Mouse (Mus musculus) gastrocnemius, postnatal 4 days (tissue): Measurements from ENCODE around the gene Timp1. TPM values are rescaled to one million over a fixed set of nuclear protein-coding genes. Genes with fewer than 3 reads are reported as not detected.

ENCODE experiments used
- DNase-seq, 2 experiments: peaks; one replicate each; pipeline ENCODE4 v3.0.0; 2021 to 2022; ENCODE audit warnings: low spot score in 2 of 2, mixed read lengths in 2 of 2
- long read RNA-seq, 2 experiments: library from polyadenylated mRNA; stranded (forward); transcript quantifications; one replicate each; pipeline ENCODE4 v2.0.0; 2021
- total RNA-seq, 2 experiments: library from RNA; stranded (reverse); gene quantifications; 2 replicates each; pipeline ENCODE4 v1.2.3; 2021

Timp1 gene
- 10 to 100 TPM in 1 of 2 experiments, 1 to 10 TPM in 1; 8.4 to 13.7 TPM for total RNA-seq
- long read RNA-seq, experiment 1, partial matches to known transcripts, result 0 of 3 reads
- long read RNA-seq, experiment 1, other reads (novel, unspliced or antisense), result 0 of 3 reads
- long read RNA-seq, experiment 2, partial matches to known transcripts, result 0 of 5 reads
- long read RNA-seq, experiment 2, other reads (novel, unspliced or antisense), result 0 of 5 reads

GRCm38 (mm10) chrX:20869962-20870513, at the start of gene Timp1:
Gene Timp1, plus strand, starts transcription at chrX:20870166.
- peak in 1 of 2 experiments; percentile 53 for DNase-seq

GRCm38 (mm10) chrX:20828934-20829333, 41.0 kb upstream of the Timp1 start:
- DNase-seq, result peak; percentile 32 to 45

GRCm38 (mm10) chrX:20847232-20847631, 22.7 kb upstream of the Timp1 start:
- DNase-seq, result no peak

- no peak for DNase-seq
Measured at GRCm38 (mm10) chrX:20847816-20848215, 22.1 kb upstream of the Timp1 start.

GRCm38 (mm10) chrX:20848256-20848984, 21.5 kb upstream of the Timp1 start:
- peak; percentile 62 to 79 for DNase-seq

GRCm38 (mm10) chrX:20853794-20854193, 16.2 kb upstream of the Timp1 start:
- no peak for DNase-seq

- no peak for DNase-seq
Measured at GRCm38 (mm10) chrX:20861453-20862104, 8.4 kb upstream of the Timp1 start.

- peak in 1 of 2 experiments; percentile 13 for DNase-seq
Measured at GRCm38 (mm10) chrX:20862105-20863065, 7.6 kb upstream of the Timp1 start.

GRCm38 (mm10) chrX:20863161-20864101, 6.5 kb upstream of the Timp1 start:
- no peak for DNase-seq

- no peak for DNase-seq
Measured at GRCm38 (mm10) chrX:20868091-20868490, 1.9 kb upstream of the Timp1 start.

GRCm38 (mm10) chrX:20869203-20869602, 763 bp upstream of the Timp1 start:
- no peak for DNase-seq

GRCm38 (mm10) chrX:20872928-20873500, 3.0 kb downstream of the Timp1 start:
- no peak for DNase-seq

- no peak for DNase-seq
Measured at GRCm38 (mm10) chrX:20875241-20875640, 5.3 kb downstream of the Timp1 start.

GRCm38 (mm10) chrX:20910074-20910473, 40.1 kb downstream of the Timp1 start:
- no peak for DNase-seq

- DNase-seq, result no peak
Measured at GRCm38 (mm10) chrX:20913726-20914125, 43.8 kb downstream of the Timp1 start.

GRCm38 (mm10) chrX:20915075-20915474, 45.1 kb downstream of the Timp1 start:
- no peak for DNase-seq

GRCm38 (mm10) chrX:20920249-20920843, 50.4 kb downstream of the Timp1 start:
- peak in 1 of 2 experiments; percentile 7 for DNase-seq

- DNase-seq, result peak; percentile 30 to 45
Measured at GRCm38 (mm10) chrX:20920844-20921364, 50.9 kb downstream of the Timp1 start, which contains the start of gene Syn1. Gene Syn1, minus strand, starts transcription at chrX:20921004.
